Mouse (Mus musculus) heart, embryonic 14.5 days (tissue): ENCODE results near the gene Zbtb20. TPM values are rescaled to one million over a fixed set of nuclear protein-coding genes. Genes with fewer than 3 reads are reported as not detected.

ENCODE experiments used
- ATAC-seq: fragments of 200-750 bp; cut with Nextera tagmentation; 2 replicates; pipeline ENCODE4 v1.8.0; 2017; ENCODE audit warnings: low read depth, moderate TSS enrichment; ENCODE audit not compliant: insufficient number of reproducible peaks, insufficient read depth, low FRiP score
- H3K27ac ChIP-seq, 2 experiments: fragments of 200-500 bp in 1 of 2; fragments of 300-500 bp in 1 of 2; sonication (generic) in 1 of 2; replicated peaks in 1 of 2; 2 replicates each; pipeline ENCODE4 v1.5.1; 2012 to 2014; ENCODE audit warnings: low read depth in 2 of 2, low read length in 2 of 2, control low read depth in 1 of 2, mild to moderate bottlenecking in 1 of 2, mixed read lengths in 1 of 2; ENCODE audit not compliant: control insufficient read depth in 1 of 2, insufficient read depth in 1 of 2
- H3K27me3 ChIP-seq: fragments of 300-500 bp; sonication (generic); 2 replicates; pipeline ENCODE4 v1.6.1; 2014; ENCODE audit warnings: mild to moderate bottlenecking, low read length, control low read depth; ENCODE audit not compliant: control insufficient read depth, insufficient read depth
- H3K36me3 ChIP-seq: fragments of 300-500 bp; sonication (generic); 2 replicates; pipeline ENCODE4 v1.6.1; 2014; ENCODE audit warnings: mild to moderate bottlenecking, control low read depth, low read length, mixed read lengths; ENCODE audit not compliant: control insufficient read depth, insufficient read depth
- H3K4me1 ChIP-seq, 2 experiments: fragments of 200-500 bp in 1 of 2; fragments of 300-500 bp in 1 of 2; sonication (generic) in 1 of 2; 2 replicates each; pipeline ENCODE4 v1.6.1; 2012 to 2014; ENCODE audit warnings: low read length in 2 of 2, control low read depth in 1 of 2, mixed read lengths in 1 of 2; ENCODE audit not compliant: control insufficient read depth in 2 of 2, insufficient read depth in 2 of 2
- H3K4me2 ChIP-seq: fragments of 300-500 bp; sonication (generic); 2 replicates; pipeline ENCODE4 v1.6.1; 2014; ENCODE audit warnings: mild to moderate bottlenecking, low read length
- H3K4me3 ChIP-seq, 2 experiments: fragments of 200-500 bp in 1 of 2; fragments of 300-500 bp in 1 of 2; sonication (generic) in 1 of 2; 2 replicates each; pipeline ENCODE4 v1.5.1; 2012 to 2014; ENCODE audit warnings: low read length in 2 of 2, mild to moderate bottlenecking in 2 of 2, control low read depth in 1 of 2, low read depth in 1 of 2, moderate library complexity in 1 of 2; ENCODE audit not compliant: control insufficient read depth in 1 of 2, insufficient read depth in 1 of 2
- H3K9ac ChIP-seq: fragments of 300-500 bp; sonication (generic); 2 replicates; pipeline ENCODE4 v1.6.1; 2014; ENCODE audit warnings: mild to moderate bottlenecking, low read length
- H3K9me3 ChIP-seq: fragments of 300-500 bp; sonication (generic); 2 replicates; pipeline ENCODE4 v1.6.1; 2016; ENCODE audit warnings: low read length, control low read depth; ENCODE audit not compliant: control insufficient read depth
- WGBS: fragments of 180-500 bp; shearing (Covaris S2); extraction: QIAGEN DNeasy Blood & Tissue Kit; methylation state at CpG from one replicate; pipeline ENCODE4 v1.1.7; 2014; 5-methylcytosine and 5-hydroxymethylcytosine counted together
- polyA plus RNA-seq: library from polyadenylated mRNA; unstranded; fragments of >200 nt; fragmentation: Nextera tagmentation; extraction: Ambion mirVana; gene quantifications from 2 replicates; pipeline ENCODE4 v1.2.1, GENCODE M21; 2014

Zbtb20 gene
- polyA plus RNA-seq, 1 experiment from 2014 or later, result 50.3 TPM

DNA sequence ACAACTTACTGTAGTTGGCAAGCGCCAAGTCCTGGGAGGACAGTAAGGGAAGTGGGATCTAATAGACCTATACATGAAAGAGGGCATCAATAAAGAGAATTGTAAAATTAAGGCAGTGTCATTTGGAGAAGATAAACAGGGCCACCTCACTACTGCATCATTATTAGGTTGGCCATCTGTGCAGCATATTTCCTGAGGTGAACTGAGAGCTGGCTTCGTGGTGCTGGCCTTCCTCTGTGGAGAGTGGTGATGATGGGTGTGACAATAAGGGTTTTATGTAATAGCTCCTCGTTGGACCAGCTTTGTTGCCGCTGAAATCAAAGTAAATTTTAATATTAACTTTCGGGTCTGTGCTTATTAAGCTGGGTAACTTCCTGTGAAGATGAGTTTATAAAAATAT is 223.0 kb downstream of the Zbtb20 start:
- Histone ChIP-seq H3K27me3 (no peaks in the 10 kb centered on the region), H3K27ac (no peak overlapping the region), H3K9ac (no peak overlapping the region), H3K9me3 (no peaks in the 10 kb centered on the region), H3K4me3 (no peak overlapping the region), H3K4me2 (no peak overlapping the region), H3K4me1 (no peaks in the 10 kb centered on the region), H3K36me3 (no peaks in the 10 kb centered on the region)
- ATAC-seq, result no peak
- 83% methylated on average over 5 of the region's 5 CpGs for WGBS

DNA sequence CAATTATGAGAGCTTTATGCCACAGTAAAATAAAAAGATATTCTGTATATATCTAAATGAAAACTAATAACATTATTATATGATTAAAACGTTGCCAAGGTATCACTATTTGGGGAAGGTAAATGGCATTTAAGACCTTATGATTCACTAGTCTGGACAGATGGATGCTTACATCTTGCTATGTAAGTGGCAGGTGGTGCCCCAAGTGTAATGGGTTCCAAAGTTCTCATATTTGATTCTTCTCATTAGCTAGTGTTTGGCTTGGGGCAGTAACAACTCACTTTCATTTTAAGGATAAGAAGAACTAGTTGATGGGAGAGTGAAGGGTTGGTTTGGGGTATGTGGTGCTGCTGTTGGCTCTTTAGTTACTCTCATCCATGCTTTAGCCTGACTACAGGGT is 235.6 kb downstream of the Zbtb20 start:
- Histone ChIP-seq H3K9ac (no peak overlapping the region), H3K27me3 (no peaks in the 10 kb centered on the region), H3K27ac (no peak overlapping the region), H3K4me3 (no peak overlapping the region), H3K36me3 (no peaks in the 10 kb centered on the region), H3K9me3 (no peaks in the 10 kb centered on the region), H3K4me2 (no peak overlapping the region), H3K4me1 (peaks cover 2 to 4% of the 10 kb centered on the region in 2 experiments; a peak in 3 of 4 replicates)
- no peak for ATAC-seq
- WGBS, result 65% methylated on average over 1 of the region's 1 CpGs

DNA sequence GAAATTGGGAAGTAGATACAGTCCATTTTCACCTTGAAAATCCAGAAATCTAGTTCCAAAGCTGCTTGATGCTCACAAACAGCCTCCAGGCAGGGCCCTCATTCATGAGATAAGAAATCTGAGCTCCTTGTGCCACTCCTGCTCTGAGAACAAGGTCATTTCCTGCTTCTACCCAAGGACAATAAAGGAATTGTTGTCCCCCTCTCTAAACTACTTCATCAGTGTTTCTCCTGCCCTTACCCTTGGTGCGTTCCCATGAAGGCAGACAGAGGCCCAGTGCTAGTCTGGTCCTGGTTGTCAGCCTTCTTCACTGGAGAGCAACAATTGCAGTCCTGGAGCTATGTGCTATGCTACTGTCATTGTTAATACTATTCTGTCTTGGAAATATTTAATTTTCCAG is 238.3 kb downstream of the Zbtb20 start:
- Histone ChIP-seq H3K36me3 (no peaks in the 10 kb centered on the region), H3K27ac (no peak overlapping the region), H3K4me2 (no peak overlapping the region), H3K9me3 (no peaks in the 10 kb centered on the region), H3K4me3 (no peak overlapping the region), H3K4me1 (peaks cover 2 to 4% of the 10 kb centered on the region in 2 experiments; a peak in 3 of 4 replicates), H3K27me3 (no peaks in the 10 kb centered on the region), H3K9ac (no peak overlapping the region)
- ATAC-seq, result no peak
- WGBS, result 53% methylated on average over 1 of the region's 1 CpGs

DNA sequence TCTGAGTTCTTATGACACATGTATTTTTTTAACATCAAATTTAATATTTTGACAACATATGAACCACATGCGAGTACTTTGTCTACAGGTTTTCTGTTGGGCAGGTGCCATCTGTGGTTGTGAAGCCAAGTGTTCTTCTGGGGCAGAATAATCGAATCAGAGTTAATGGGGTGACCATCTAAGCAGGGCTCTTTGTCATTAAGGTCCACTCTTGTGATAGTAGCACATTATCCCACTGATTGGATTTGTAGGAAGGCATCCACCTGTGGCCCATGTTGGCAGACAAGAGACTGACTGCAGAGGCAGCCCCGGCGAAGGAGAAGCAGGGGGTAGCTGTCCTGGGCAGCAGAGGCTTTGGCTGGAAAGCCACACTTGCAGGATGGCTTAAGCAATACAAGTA is 254.3 kb downstream of the Zbtb20 start:
- 78% methylated on average over 4 of the region's 4 CpGs for WGBS

DNA sequence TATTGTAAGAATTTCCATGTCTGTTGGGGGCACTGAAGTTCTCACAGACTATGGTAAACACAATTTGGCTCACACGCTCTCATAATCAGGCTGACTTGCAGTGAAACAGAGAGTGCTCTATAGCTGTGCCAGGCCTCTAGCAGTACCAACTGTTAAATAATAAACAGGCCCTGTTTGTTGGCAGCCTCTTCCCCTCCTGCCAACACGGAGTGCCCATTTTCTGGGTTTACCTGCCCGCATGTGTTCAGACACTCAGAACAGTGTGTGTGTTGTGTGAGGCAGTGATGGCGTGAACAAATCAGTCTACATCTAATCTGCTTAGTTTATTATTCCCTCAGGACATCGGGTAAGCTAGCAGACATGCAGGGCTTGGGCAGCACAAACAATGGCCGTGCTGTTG is 254.9 kb downstream of the Zbtb20 start:
- Histone ChIP-seq H3K4me1 (peaks cover 0 to 11% of the 10 kb centered on the region in 2 experiments; a peak in 1 of 4 replicates), H3K27me3 (no peaks in the 10 kb centered on the region), H3K36me3 (no peaks in the 10 kb centered on the region), H3K9ac (no peak overlapping the region), H3K9me3 (no peaks in the 10 kb centered on the region), H3K27ac (no peak overlapping the region), H3K4me3 (no peak overlapping the region), H3K4me2 (no peak overlapping the region)
- WGBS, result 71% methylated on average over 6 of the region's 6 CpGs
- ATAC-seq, result no peak

More for the DNA sequence above, 254.3 kb downstream of the Zbtb20 start:
- Histone ChIP-seq H3K9me3 (no peaks in the 10 kb centered on the region), H3K4me1 (peaks cover 0 to 11% of the 10 kb centered on the region in 2 experiments; a peak in 1 of 4 replicates), H3K36me3 (no peaks in the 10 kb centered on the region), H3K27me3 (no peaks in the 10 kb centered on the region), H3K4me2 (no peak overlapping the region), H3K4me3 (no peak overlapping the region), H3K9ac (no peak overlapping the region), H3K27ac (no peak overlapping the region)
- no peak for ATAC-seq

DNA sequence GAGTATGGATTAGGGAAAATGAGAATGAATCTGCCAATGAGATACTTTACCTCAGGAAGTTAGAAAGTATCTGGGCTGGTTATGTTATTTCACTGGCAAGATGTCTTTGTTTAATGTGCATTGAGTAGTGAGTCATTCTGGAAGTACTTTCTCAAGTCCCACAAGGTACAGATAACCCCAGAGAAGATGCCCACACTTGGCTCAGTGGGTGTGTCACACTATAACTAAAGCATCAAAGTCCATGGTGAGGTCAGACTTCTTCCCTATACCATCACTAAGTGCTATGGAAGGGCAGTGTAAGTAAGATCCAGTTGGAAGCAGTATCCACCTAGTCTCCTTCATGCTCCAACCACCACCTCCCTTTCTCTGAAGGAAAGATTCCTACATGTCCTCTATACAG is 255.4 kb downstream of the Zbtb20 start:
- H3K27ac ChIP-seq, result no peak overlapping the region
- ATAC-seq, result no peak
- no peak overlapping the region for H3K9ac ChIP-seq
- no peaks in the 10 kb centered on the region for H3K36me3 ChIP-seq
- H3K9me3 ChIP-seq, result no peaks in the 10 kb centered on the region
- no peak overlapping the region for H3K4me3 ChIP-seq
- H3K27me3 ChIP-seq, result no peaks in the 10 kb centered on the region
- peaks cover 0 to 11% of the 10 kb centered on the region in 2 experiments; a peak in 1 of 4 replicates for H3K4me1 ChIP-seq
- H3K4me2 ChIP-seq, result no peak overlapping the region

DNA sequence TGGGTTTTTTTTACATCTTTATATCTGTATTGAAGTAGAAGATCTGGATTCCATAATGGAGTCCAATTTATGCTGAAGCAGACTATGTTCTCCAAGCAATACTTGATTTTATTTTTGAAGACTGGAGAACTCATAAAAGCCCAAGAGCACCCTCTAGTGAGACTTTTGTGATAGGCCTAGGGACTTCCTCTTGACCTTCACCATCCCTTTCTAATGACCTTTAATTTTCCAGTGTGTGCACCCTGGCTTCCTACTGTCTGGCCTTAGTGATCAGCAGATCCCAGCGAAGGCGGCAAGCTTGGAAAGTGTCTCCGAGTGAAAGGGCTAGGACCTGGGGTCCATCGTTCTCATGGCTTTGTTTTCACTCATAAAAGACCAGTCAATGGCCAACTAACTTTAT is 292.8 kb downstream of the Zbtb20 start:
- 67% methylated on average over 4 of the region's 4 CpGs for WGBS
- Histone ChIP-seq H3K4me1 (no peaks in the 10 kb centered on the region), H3K9me3 (no peaks in the 10 kb centered on the region), H3K9ac (no peak overlapping the region), H3K36me3 (no peaks in the 10 kb centered on the region), H3K4me3 (no peak overlapping the region), H3K27ac (no peak overlapping the region), H3K4me2 (no peak overlapping the region), H3K27me3 (no peaks in the 10 kb centered on the region)
- ATAC-seq, result no peak

DNA sequence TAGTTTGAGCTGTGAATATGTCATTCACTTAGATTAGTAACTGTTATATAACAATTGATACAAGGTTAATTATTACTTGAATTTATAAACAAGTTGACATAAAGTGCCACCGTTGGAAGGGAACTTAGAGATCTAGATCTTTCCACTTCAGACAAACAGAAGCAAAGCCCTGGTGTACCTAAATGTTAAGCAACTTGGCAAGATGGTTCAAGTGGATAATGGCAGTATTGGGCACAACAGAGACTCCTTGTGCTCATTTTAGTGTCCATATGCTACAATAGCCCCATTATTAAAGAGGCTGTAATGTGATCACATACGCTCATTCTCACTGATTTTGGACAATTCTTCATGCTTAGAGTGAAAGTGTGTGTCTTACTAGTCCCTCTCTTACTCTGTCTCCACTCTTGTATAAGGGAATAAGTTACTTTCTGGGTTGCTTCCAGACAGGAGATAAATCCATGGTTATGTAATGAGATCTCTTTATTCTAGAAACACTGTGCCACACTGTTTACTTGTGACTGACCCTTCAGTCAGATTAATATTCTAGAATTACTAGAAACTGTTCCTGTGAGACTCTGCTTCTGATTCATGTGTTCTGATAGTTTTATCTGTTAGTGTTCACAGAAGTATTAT is 293.7 kb downstream of the Zbtb20 start:
- Histone ChIP-seq H3K4me1 (no peaks in the 10 kb centered on the region), H3K9ac (no peak overlapping the region), H3K4me3 (no peak overlapping the region), H3K27me3 (no peaks in the 10 kb centered on the region), H3K27ac (no peak overlapping the region), H3K4me2 (no peak overlapping the region), H3K36me3 (no peaks in the 10 kb centered on the region), H3K9me3 (no peaks in the 10 kb centered on the region)
- no peak for ATAC-seq
- 82% methylated on average over 2 of the region's 2 CpGs for WGBS
